Mouse (Mus musculus): ENCODE measurements at regions not wholly inside any gene's neighbourhood (a gene's known extent, or its start where the extent isn't known, plus 50 kb on each side); places are given as distances from the start of the nearest gene placed in this dataset.

GRCm38 (mm10) chr6:93548311-93548710, 605.0 kb upstream of the Adamts9 start:
- no peaks in the 10 kb centered on the region for H3K9me3 ChIP-seq (replicated peaks)
- 67% methylated on average over 2 of the region's 2 CpGs for WGBS (ENCODE audit: insufficient replicate concordance)
- H3K27me3 ChIP-seq (replicated peaks): no peaks in the 10 kb centered on the region
- H3K4me3 ChIP-seq: no peak overlapping the region
- no peak overlapping the region for H3K9ac ChIP-seq
- no peak overlapping the region for H3K27ac ChIP-seq
- H3K36me3 ChIP-seq: no peaks in the 10 kb centered on the region
- no peak overlapping the region for H3K4me2 ChIP-seq
- no peak for ATAC-seq
- no peaks in the 10 kb centered on the region for H3K4me1 ChIP-seq

GRCm38 (mm10) chr6:93544246-93544645, 601.0 kb upstream of the Adamts9 start:
- Histone ChIP-seq H3K4me2 (no peak overlapping the region), H3K9ac (no peak overlapping the region)
- ATAC-seq: no peak

GRCm38 (mm10) chr6:93543354-93544129, 600.2 kb upstream of the Adamts9 start:
- Histone ChIP-seq H3K27ac (no peak overlapping the region), H3K36me3 (no peaks in the 10 kb centered on the region), H3K4me2 (no peak overlapping the region), H3K9me3 (replicated peaks) (no peaks in the 10 kb centered on the region), H3K4me1 (no peaks in the 10 kb centered on the region), H3K9ac (no peak overlapping the region), H3K4me3 (no peak overlapping the region), H3K27me3 (replicated peaks) (no peaks in the 10 kb centered on the region)
- WGBS (ENCODE audit: insufficient replicate concordance): 53% methylated on average over 15 of the region's 15 CpGs
- no peak for ATAC-seq

More at GRCm38 (mm10) chr6:93544246-93544645, 601.0 kb upstream of the Adamts9 start:
- Histone ChIP-seq H3K4me3 (no peak overlapping the region), H3K4me1 (no peaks in the 10 kb centered on the region), H3K27ac (no peak overlapping the region), H3K9me3 (replicated peaks) (no peaks in the 10 kb centered on the region), H3K27me3 (replicated peaks) (no peaks in the 10 kb centered on the region), H3K36me3 (no peaks in the 10 kb centered on the region)
- 19% methylated on average over 1 of the region's 1 CpGs for WGBS (ENCODE audit: insufficient replicate concordance)

- H3K4me2 ChIP-seq: no peak overlapping the region
- no peak overlapping the region for H3K27ac ChIP-seq
- no peaks in the 10 kb centered on the region for H3K27me3 ChIP-seq (replicated peaks)
- H3K4me1 ChIP-seq: no peaks in the 10 kb centered on the region
- no peaks in the 10 kb centered on the region for H3K9me3 ChIP-seq (replicated peaks)
- ATAC-seq: no peak
- H3K4me3 ChIP-seq: no peak overlapping the region
- H3K9ac ChIP-seq: no peak overlapping the region
- H3K36me3 ChIP-seq: no peaks in the 10 kb centered on the region
- 83% methylated on average over 1 of the region's 1 CpGs for WGBS (ENCODE audit: insufficient replicate concordance)
These were observed 596.3 kb upstream of the Adamts9 start for GRCm38 (mm10) chr6:93539583-93539982.

- no peak for ATAC-seq
- H3K4me2 ChIP-seq: no peak overlapping the region
- no peaks in the 10 kb centered on the region for H3K27me3 ChIP-seq (replicated peaks)
- no peak overlapping the region for H3K9ac ChIP-seq
- H3K27ac ChIP-seq: no peak overlapping the region
- WGBS (ENCODE audit: insufficient replicate concordance): 66% methylated on average over 4 of the region's 4 CpGs
- H3K36me3 ChIP-seq: no peaks in the 10 kb centered on the region
- no peaks in the 10 kb centered on the region for H3K4me1 ChIP-seq
- no peaks in the 10 kb centered on the region for H3K9me3 ChIP-seq (replicated peaks)
- no peak overlapping the region for H3K4me3 ChIP-seq
These were observed 595.9 kb upstream of the Adamts9 start for GRCm38 (mm10) chr6:93539171-93539570.

- no peak overlapping the region for H3K4me2 ChIP-seq
- no peak overlapping the region for H3K4me3 ChIP-seq
- no peaks in the 10 kb centered on the region for H3K27me3 ChIP-seq (replicated peaks)
- no peaks in the 10 kb centered on the region for H3K36me3 ChIP-seq
- WGBS (ENCODE audit: insufficient replicate concordance): 67% methylated on average over 1 of the region's 1 CpGs
- H3K27ac ChIP-seq: no peak overlapping the region
- no peak for ATAC-seq
- H3K4me1 ChIP-seq: no peaks in the 10 kb centered on the region
- no peaks in the 10 kb centered on the region for H3K9me3 ChIP-seq (replicated peaks)
- no peak overlapping the region for H3K9ac ChIP-seq
These were observed 594.7 kb upstream of the Adamts9 start for GRCm38 (mm10) chr6:93537971-93538370.

GRCm38 (mm10) chr6:93537126-93537525, 593.8 kb upstream of the Adamts9 start:
- WGBS (ENCODE audit: insufficient replicate concordance): 62% methylated on average over 1 of the region's 1 CpGs
- Histone ChIP-seq H3K36me3 (no peaks in the 10 kb centered on the region), H3K9me3 (replicated peaks) (no peaks in the 10 kb centered on the region), H3K9ac (no peak overlapping the region), H3K27me3 (replicated peaks) (no peaks in the 10 kb centered on the region), H3K4me3 (no peak overlapping the region), H3K4me1 (no peaks in the 10 kb centered on the region), H3K4me2 (no peak overlapping the region), H3K27ac (no peak overlapping the region)
- ATAC-seq: no peak

GRCm38 (mm10) chr6:93513818-93514217, 570.5 kb upstream of the Adamts9 start:
- Histone ChIP-seq H3K9ac (no peak overlapping the region), H3K27ac (no peak overlapping the region), H3K4me2 (no peak overlapping the region), H3K4me1 (no peaks in the 10 kb centered on the region), H3K36me3 (no peaks in the 10 kb centered on the region), H3K9me3 (replicated peaks) (no peaks in the 10 kb centered on the region), H3K27me3 (replicated peaks) (no peaks in the 10 kb centered on the region), H3K4me3 (no peak overlapping the region)
- WGBS (ENCODE audit: insufficient replicate concordance): 69% methylated on average over 2 of the region's 2 CpGs
- ATAC-seq: no peak

GRCm38 (mm10) chr6:93509857-93510256, 566.6 kb upstream of the Adamts9 start:
- H3K4me2 ChIP-seq: no peak overlapping the region
- 41% methylated on average over 1 of the region's 1 CpGs for WGBS (ENCODE audit: insufficient replicate concordance)
- H3K4me3 ChIP-seq: no peak overlapping the region
- H3K27me3 ChIP-seq (replicated peaks): no peaks in the 10 kb centered on the region
- no peak overlapping the region for H3K27ac ChIP-seq
- no peak for ATAC-seq
- H3K9ac ChIP-seq: no peak overlapping the region
- H3K9me3 ChIP-seq (replicated peaks): no peaks in the 10 kb centered on the region
- no peaks in the 10 kb centered on the region for H3K4me1 ChIP-seq
- no peaks in the 10 kb centered on the region for H3K36me3 ChIP-seq

- Histone ChIP-seq H3K9ac (no peak overlapping the region), H3K27me3 (replicated peaks) (no peaks in the 10 kb centered on the region), H3K4me1 (no peaks in the 10 kb centered on the region), H3K9me3 (replicated peaks) (no peaks in the 10 kb centered on the region), H3K4me2 (no peak overlapping the region), H3K27ac (no peak overlapping the region), H3K36me3 (no peaks in the 10 kb centered on the region), H3K4me3 (no peak overlapping the region)
- whole genome bisulfite sequencing (ENCODE audit: insufficient replicate concordance): 55% methylated on average over 4 of the region's 4 CpGs
- ATAC-seq: no peak
These were observed 554.5 kb upstream of the Adamts9 start for GRCm38 (mm10) chr6:93497824-93498223.

GRCm38 (mm10) chr6:93488441-93488955, 545.2 kb upstream of the Adamts9 start:
- no peaks in the 10 kb centered on the region for H3K4me1 ChIP-seq
- no peak overlapping the region for H3K9ac ChIP-seq
- no peaks in the 10 kb centered on the region for H3K27me3 ChIP-seq (replicated peaks)
- H3K4me3 ChIP-seq: no peak overlapping the region
- WGBS (ENCODE audit: insufficient replicate concordance): 66% methylated on average over 2 of the region's 2 CpGs
- no peaks in the 10 kb centered on the region for H3K9me3 ChIP-seq (replicated peaks)
- no peak overlapping the region for H3K4me2 ChIP-seq
- no peak for ATAC-seq
- H3K27ac ChIP-seq: no peak overlapping the region
- no peaks in the 10 kb centered on the region for H3K36me3 ChIP-seq

GRCm38 (mm10) chr6:93478521-93478920, 535.2 kb upstream of the Adamts9 start:
- Histone ChIP-seq H3K4me1 (no peaks in the 10 kb centered on the region), H3K27ac (no peak overlapping the region), H3K4me3 (no peak overlapping the region), H3K4me2 (no peak overlapping the region), H3K9ac (no peak overlapping the region), H3K36me3 (no peaks in the 10 kb centered on the region), H3K27me3 (replicated peaks) (no peaks in the 10 kb centered on the region), H3K9me3 (replicated peaks) (no peaks in the 10 kb centered on the region)
- ATAC-seq: no peak
- WGBS (ENCODE audit: insufficient replicate concordance): 72% methylated on average over 2 of the region's 2 CpGs

GRCm38 (mm10) chr6:93474981-93475380, 531.7 kb upstream of the Adamts9 start:
- H3K4me3 ChIP-seq: no peak overlapping the region
- no peak overlapping the region for H3K9ac ChIP-seq
- no peaks in the 10 kb centered on the region for H3K4me1 ChIP-seq
- no peak overlapping the region for H3K4me2 ChIP-seq
- H3K27me3 ChIP-seq (replicated peaks): no peaks in the 10 kb centered on the region
- H3K36me3 ChIP-seq: no peaks in the 10 kb centered on the region
- H3K27ac ChIP-seq: no peak overlapping the region
- ATAC-seq: no peak
- 0% methylated on average over 1 of the region's 1 CpGs for WGBS (ENCODE audit: insufficient replicate concordance)
- H3K9me3 ChIP-seq (replicated peaks): no peaks in the 10 kb centered on the region
